Mouse (Mus musculus): Measurements from ENCODE around the gene Gm42674. TPM values are rescaled to one million over a fixed set of nuclear protein-coding genes. Genes with fewer than 3 reads are reported as not detected.
A peak's percentile ranks its signal among the peaks of the same experiment; 100 is the strongest.

Gm42674 gene
- polyA plus RNA-seq, 1 experiment from 2014 or later = not detected

GRCm38 (mm10) chr3:90598212-90598611 is 3.5 kb upstream of the Gm42674 start:
- H3K4me3 ChIP-seq (replicated peaks) = no peak overlapping the region
- H3K27me3 ChIP-seq = no peaks in the 10 kb centered on the region
- H3K9ac ChIP-seq (replicated peaks) = no peak overlapping the region
- H3K36me3 ChIP-seq = no peaks in the 10 kb centered on the region
- 67% methylated on average over 4 of the region's 4 CpGs for WGBS
- H3K4me1 ChIP-seq (replicated peaks) = peaks cover 4% of the 10 kb centered on the region
- no peak overlapping the region for H3K27ac ChIP-seq
- H3K9me3 ChIP-seq = peaks cover 6% of the 10 kb centered on the region; the same call in 1 of the 2 replicates
- H3K4me2 ChIP-seq = no peak overlapping the region
- ATAC-seq (ENCODE audit: insufficient number of reproducible peaks, insufficient read depth, low FRiP score, low TSS enrichment, low read depth) = no peak

GRCm38 (mm10) chr3:90599401-90599800 is 2.3 kb upstream of the Gm42674 start:
- no peak overlapping the region for H3K9ac ChIP-seq (replicated peaks)
- ATAC-seq (ENCODE audit: insufficient number of reproducible peaks, insufficient read depth, low FRiP score, low TSS enrichment, low read depth) = no peak
- no peak overlapping the region for H3K27ac ChIP-seq
- WGBS = 70% methylated on average over 3 of the region's 3 CpGs
- no peaks in the 10 kb centered on the region for H3K36me3 ChIP-seq
- no peaks in the 10 kb centered on the region for H3K9me3 ChIP-seq
- no peak overlapping the region for H3K4me3 ChIP-seq (replicated peaks)
- no peak overlapping the region for H3K4me2 ChIP-seq
- H3K4me1 ChIP-seq (replicated peaks) = peaks cover 14% of the 10 kb centered on the region
- no peaks in the 10 kb centered on the region for H3K27me3 ChIP-seq

- Histone ChIP-seq H3K27me3 (no peaks in the 10 kb centered on the region), H3K9me3 (no peaks in the 10 kb centered on the region), H3K27ac (no peak overlapping the region), H3K4me2 (no peak overlapping the region), H3K4me1 (replicated peaks) (peaks cover 21% of the 10 kb centered on the region), H3K9ac (replicated peaks) (no peak overlapping the region), H3K4me3 (replicated peaks) (no peak overlapping the region), H3K36me3 (no peaks in the 10 kb centered on the region)
- no peak for ATAC-seq (ENCODE audit: insufficient number of reproducible peaks, insufficient read depth, low FRiP score, low TSS enrichment, low read depth)
- 70% methylated on average over 6 of the region's 6 CpGs for WGBS
Observed at GRCm38 (mm10) chr3:90600036-90600435, 1.7 kb upstream of the Gm42674 start.

GRCm38 (mm10) chr3:90600458-90601195 is 1.1 kb upstream of the Gm42674 start:
- Histone ChIP-seq H3K9me3 (no peaks in the 10 kb centered on the region), H3K36me3 (no peaks in the 10 kb centered on the region), H3K4me3 (replicated peaks) (no peak overlapping the region), H3K27ac (no peak overlapping the region), H3K9ac (replicated peaks) (no peak overlapping the region), H3K4me1 (replicated peaks) (peaks cover 27% of the 10 kb centered on the region), H3K27me3 (no peaks in the 10 kb centered on the region), H3K4me2 (no peak overlapping the region)
- no peak for ATAC-seq (ENCODE audit: insufficient number of reproducible peaks, insufficient read depth, low FRiP score, low TSS enrichment, low read depth)
- 86% methylated on average over 8 of the region's 8 CpGs for WGBS

- 15% methylated on average over 3 of the region's 3 CpGs for WGBS
- no peaks in the 10 kb centered on the region for H3K9me3 ChIP-seq
Observed at GRCm38 (mm10) chr3:90603623-90604022, 1.9 kb downstream of the Gm42674 start, which contains the start of gene S100a4. Gene S100a4, plus strand, starts transcription at chr3:90603771.

GRCm38 (mm10) chr3:90604416-90604815 is 2.7 kb downstream of the Gm42674 start:
- Histone ChIP-seq H3K36me3 (no peaks in the 10 kb centered on the region), H3K4me3 (replicated peaks) (no peak overlapping the region), H3K27me3 (no peaks in the 10 kb centered on the region), H3K4me2 (no peak overlapping the region), H3K9ac (replicated peaks) (no peak overlapping the region), H3K9me3 (no peaks in the 10 kb centered on the region), H3K4me1 (replicated peaks) (peaks cover 34% of the 10 kb centered on the region), H3K27ac (peak overlapping the region; percentile 90)
- peak; percentile 73; the same call in 1 of the 2 replicates for ATAC-seq (ENCODE audit: insufficient number of reproducible peaks, insufficient read depth, low FRiP score, low TSS enrichment, low read depth)
- 34% methylated on average over 4 of the region's 4 CpGs for WGBS

More at GRCm38 (mm10) chr3:90603623-90604022, 1.9 kb downstream of the Gm42674 start, which contains the start of gene S100a4:
- peaks cover 34% of the 10 kb centered on the region for H3K4me1 ChIP-seq (replicated peaks)
- H3K27ac ChIP-seq = peak within 1 kb of the TSS; percentile 90
- H3K4me3 ChIP-seq (replicated peaks) = no peak within 1 kb of the TSS
- ATAC-seq (ENCODE audit: insufficient number of reproducible peaks, insufficient read depth, low FRiP score, low TSS enrichment, low read depth) = no peak
- H3K36me3 ChIP-seq = no peaks in the 10 kb centered on the region
- H3K27me3 ChIP-seq = no peaks in the 10 kb centered on the region
- H3K9ac ChIP-seq (replicated peaks) = no peak within 1 kb of the TSS
- no peak within 1 kb of the TSS for H3K4me2 ChIP-seq

GRCm38 (mm10) chr3:90605049-90605448 is 3.3 kb downstream of the Gm42674 start:
- peaks cover 34% of the 10 kb centered on the region for H3K4me1 ChIP-seq (replicated peaks)
- no peak overlapping the region for H3K9ac ChIP-seq (replicated peaks)
- H3K27ac ChIP-seq = peak overlapping the region; percentile 90
- H3K4me3 ChIP-seq (replicated peaks) = no peak overlapping the region
- no peaks in the 10 kb centered on the region for H3K36me3 ChIP-seq
- no peak for ATAC-seq (ENCODE audit: insufficient number of reproducible peaks, insufficient read depth, low FRiP score, low TSS enrichment, low read depth)
- H3K27me3 ChIP-seq = no peaks in the 10 kb centered on the region
- no peak overlapping the region for H3K4me2 ChIP-seq
- no peaks in the 10 kb centered on the region for H3K9me3 ChIP-seq
- 87% methylated on average over 3 of the region's 3 CpGs for WGBS

GRCm38 (mm10) chr3:90605736-90606135 is 4.0 kb downstream of the Gm42674 start:
- Histone ChIP-seq H3K4me2 (no peak overlapping the region), H3K9me3 (no peaks in the 10 kb centered on the region), H3K4me1 (replicated peaks) (peaks cover 39% of the 10 kb centered on the region), H3K27ac (peak overlapping the region; percentile 90), H3K27me3 (no peaks in the 10 kb centered on the region), H3K36me3 (no peaks in the 10 kb centered on the region), H3K4me3 (replicated peaks) (no peak overlapping the region), H3K9ac (replicated peaks) (no peak overlapping the region)
- ATAC-seq (ENCODE audit: insufficient number of reproducible peaks, insufficient read depth, low FRiP score, low TSS enrichment, low read depth) = no peak
- 75% methylated on average over 2 of the region's 2 CpGs for WGBS

GRCm38 (mm10) chr3:90606185-90606584 is 4.5 kb downstream of the Gm42674 start:
- no peak for ATAC-seq (ENCODE audit: insufficient number of reproducible peaks, insufficient read depth, low FRiP score, low TSS enrichment, low read depth)

GRCm38 (mm10) chr3:90607361-90607760 is 5.7 kb downstream of the Gm42674 start:
- Histone ChIP-seq H3K4me1 (replicated peaks) (peaks cover 40% of the 10 kb centered on the region), H3K27me3 (no peaks in the 10 kb centered on the region), H3K9ac (replicated peaks) (no peak overlapping the region), H3K9me3 (no peaks in the 10 kb centered on the region), H3K4me3 (replicated peaks) (no peak overlapping the region), H3K4me2 (no peak overlapping the region), H3K27ac (no peak overlapping the region), H3K36me3 (no peaks in the 10 kb centered on the region)
- WGBS = 87% methylated on average over 3 of the region's 3 CpGs
- no peak for ATAC-seq (ENCODE audit: insufficient number of reproducible peaks, insufficient read depth, low FRiP score, low TSS enrichment, low read depth)

More at GRCm38 (mm10) chr3:90606185-90606584, 4.5 kb downstream of the Gm42674 start:
- Histone ChIP-seq H3K4me3 (replicated peaks) (no peak overlapping the region), H3K9ac (replicated peaks) (no peak overlapping the region), H3K4me2 (no peak overlapping the region), H3K4me1 (replicated peaks) (peaks cover 40% of the 10 kb centered on the region), H3K27me3 (no peaks in the 10 kb centered on the region), H3K36me3 (no peaks in the 10 kb centered on the region), H3K9me3 (no peaks in the 10 kb centered on the region), H3K27ac (peak overlapping the region; percentile 90)
- 57% methylated on average over 6 of the region's 6 CpGs for WGBS

- no peak for ATAC-seq (ENCODE audit: insufficient number of reproducible peaks, insufficient read depth, low FRiP score, low TSS enrichment, low read depth)
- Histone ChIP-seq H3K27ac (no peak within 1 kb of the TSS), H3K4me3 (replicated peaks) (no peak within 1 kb of the TSS), H3K27me3 (no peaks in the 10 kb centered on the region), H3K9ac (replicated peaks) (no peak within 1 kb of the TSS), H3K36me3 (no peaks in the 10 kb centered on the region), H3K4me1 (replicated peaks) (peaks cover 40% of the 10 kb centered on the region), H3K9me3 (no peaks in the 10 kb centered on the region), H3K4me2 (no peak within 1 kb of the TSS)
- 59% methylated on average over 3 of the region's 3 CpGs for WGBS
Observed at GRCm38 (mm10) chr3:90608223-90608622, 6.5 kb downstream of the Gm42674 start, which contains the start of gene S100a5. Gene S100a5, plus strand, starts transcription at chr3:90608523.

- Histone ChIP-seq H3K27me3 (no peaks in the 10 kb centered on the region), H3K9me3 (no peaks in the 10 kb centered on the region), H3K36me3 (no peaks in the 10 kb centered on the region), H3K27ac (no peak overlapping the region), H3K9ac (replicated peaks) (no peak overlapping the region), H3K4me2 (no peak overlapping the region), H3K4me1 (replicated peaks) (peaks cover 36% of the 10 kb centered on the region), H3K4me3 (replicated peaks) (no peak overlapping the region)
- ATAC-seq (ENCODE audit: insufficient number of reproducible peaks, insufficient read depth, low FRiP score, low TSS enrichment, low read depth) = no peak
Observed at GRCm38 (mm10) chr3:90609102-90609501, 7.4 kb downstream of the Gm42674 start.

Measured in limb, embryonic 12.5 days (tissue).